Mouse (Mus musculus) left cerebral cortex, postnatal 4 days (tissue): ENCODE results near the gene Higd1a. TPM values are rescaled to one million over a fixed set of nuclear protein-coding genes. Genes with fewer than 3 reads are reported as not detected.

Experiments
- DNase-seq: peaks from one replicate; pipeline ENCODE4 v3.0.0-alpha.2; 2022
- intact Hi-C: fragments of 180-260 bp; cut with DNase I; formaldehyde crosslinking; loops from one replicate; pipeline ENCODE4 v1.15.1; 2025
- total RNA-seq, 2 experiments: library from RNA; stranded (reverse); gene quantifications; 2 replicates each; pipeline ENCODE4 v1.2.3; 2021

Higd1a gene
- total RNA-seq, 2 experiments from 2014 or later, result 55.9 to 58.7 TPM

DNA sequence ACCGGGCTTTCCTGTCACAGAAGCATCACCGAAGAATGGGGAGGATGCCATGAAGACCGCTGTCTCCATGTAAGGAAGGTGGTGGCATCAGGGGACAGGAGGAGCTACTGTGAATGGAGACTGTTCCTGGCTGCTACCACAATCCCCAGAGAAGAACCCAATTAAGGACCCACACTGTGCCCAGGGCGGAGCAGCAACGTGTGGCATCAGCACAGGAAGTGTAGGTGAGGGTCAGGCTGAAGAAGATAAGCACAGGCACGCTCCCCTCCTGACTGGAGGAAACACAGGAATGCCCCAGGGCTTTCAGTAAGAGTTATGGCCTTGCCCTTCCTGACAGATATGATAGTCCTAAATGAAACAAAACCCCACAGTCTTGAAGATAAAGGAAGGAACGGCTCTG lies 55.4 kb downstream of the Higd1a start:
- no peak for DNase-seq
- intact Hi-C loops, result no loop called here

- DNase-seq, result no peak
- intact Hi-C loops, result no loop called here
These were observed 59.2 kb downstream of the Higd1a start for GRCm38 (mm10) chr9:121798887-121799520.

Other genes starting within 250 kb of the Higd1a start
- under 1 TPM; 0.42 to 0.98 TPM for gene Lyzl4, start 216.3 kb downstream of the Higd1a start, total RNA-seq
- 1 to 10 TPM; 3.1 to 5.5 TPM for gene Vipr1, start 215.6 kb downstream of the Higd1a start, total RNA-seq
- 10 to 100 TPM; 38.7 to 40.7 TPM for gene Sec22c, start 152.9 kb downstream of the Higd1a start, total RNA-seq
- gene Ss18l2, start 148.0 kb downstream of the Higd1a start, total RNA-seq, result 10 to 100 TPM; 60.1 to 60.6 TPM
- gene Nktr, start 139.2 kb downstream of the Higd1a start, total RNA-seq, result 100 to 1,000 TPM; 145 to 152 TPM
- 10 to 100 TPM; 87.2 to 91.9 TPM for gene Zfp651, start 99.0 kb downstream of the Higd1a start, total RNA-seq
- gene Klhl40, start 80.8 kb downstream of the Higd1a start, total RNA-seq, result 1 to 10 TPM; 1.3 TPM
- gene Hhatl, start 65.9 kb downstream of the Higd1a start, total RNA-seq, result under 1 TPM in 1 of 2 experiments, not detected in 1; 0.93 TPM
- gene Ccdc13, start 18.9 kb downstream of the Higd1a start, total RNA-seq, result 1 to 10 TPM; 3.9 to 4.3 TPM
- gene Ackr2, start 40.0 kb upstream of the Higd1a start, total RNA-seq, result 1 to 10 TPM; 1.7 to 4.3 TPM
- not detected for gene Cyp8b1, start 57.9 kb upstream of the Higd1a start, total RNA-seq
- gene Fam198a, start 92.6 kb upstream of the Higd1a start, total RNA-seq, result 1 to 10 TPM; 3.1 to 3.5 TPM
- gene Pomgnt2, start 138.7 kb upstream of the Higd1a start, total RNA-seq, result 10 to 100 TPM; 31.5 to 35.8 TPM